Mouse (Mus musculus) CD4-positive, CD25-positive, alpha-beta regulatory T cell (primary cell): Measurements from ENCODE around the gene Btn2a2. TPM values are rescaled to one million over a fixed set of nuclear protein-coding genes. Genes with fewer than 3 reads are reported as not detected.

Source experiments
- polyA plus RNA-seq: library from polyadenylated mRNA; unstranded; fragments of 100-300 nt; shearing (Covaris generic); gene quantifications from one replicate; pipeline ENCODE4 v1.2.1, GENCODE M21; 2017

Gene Btn2a2
- not detected for polyA plus RNA-seq

DNA sequence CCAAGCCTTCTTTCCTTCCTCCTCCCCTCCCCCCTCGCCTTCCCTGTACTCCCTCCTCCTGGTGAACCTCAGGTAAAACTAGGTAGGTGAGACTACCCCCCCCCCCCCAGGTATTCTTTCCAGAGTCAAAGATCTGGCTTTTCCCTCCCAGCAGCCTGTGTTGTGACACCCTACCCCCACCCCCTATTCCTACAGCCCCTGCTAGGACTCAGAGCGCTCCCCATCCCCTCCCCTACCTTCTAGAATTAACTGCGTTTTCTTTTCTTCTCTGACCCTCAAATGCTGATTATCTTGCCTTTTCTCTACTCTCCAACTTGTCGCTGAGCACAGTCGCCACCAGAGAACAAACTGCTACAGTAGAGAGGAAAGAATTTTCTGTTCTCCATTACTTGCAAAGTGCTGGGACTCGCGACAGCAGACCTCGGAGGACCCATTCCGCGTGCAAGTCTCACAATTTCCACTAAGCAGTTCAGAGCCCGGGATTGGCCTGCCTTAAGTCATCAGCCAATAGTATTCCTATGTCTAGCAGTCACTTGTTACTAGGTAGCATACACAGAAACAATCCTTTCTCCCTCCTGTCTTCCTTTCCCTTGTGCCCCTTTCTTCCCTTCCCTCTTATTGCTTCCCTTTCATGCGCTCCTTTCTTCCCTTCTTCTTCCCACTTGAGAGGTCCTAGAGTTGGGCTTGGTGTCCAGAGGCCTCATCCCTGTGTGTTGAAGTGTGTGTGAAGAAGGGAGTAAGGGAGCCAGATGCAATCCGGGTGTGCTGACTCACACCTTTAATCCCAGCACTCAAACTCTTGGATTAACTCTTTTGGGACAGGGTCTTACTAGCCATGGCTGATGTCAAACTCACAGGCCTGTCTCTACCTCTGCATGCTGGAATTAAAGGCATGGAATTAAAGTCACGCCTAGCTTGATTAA is at the start of gene Btn2a2:
Gene Btn2a2 (minus strand): TSS at position 458 of the 923 bp plus-strand sequence.

DNA sequence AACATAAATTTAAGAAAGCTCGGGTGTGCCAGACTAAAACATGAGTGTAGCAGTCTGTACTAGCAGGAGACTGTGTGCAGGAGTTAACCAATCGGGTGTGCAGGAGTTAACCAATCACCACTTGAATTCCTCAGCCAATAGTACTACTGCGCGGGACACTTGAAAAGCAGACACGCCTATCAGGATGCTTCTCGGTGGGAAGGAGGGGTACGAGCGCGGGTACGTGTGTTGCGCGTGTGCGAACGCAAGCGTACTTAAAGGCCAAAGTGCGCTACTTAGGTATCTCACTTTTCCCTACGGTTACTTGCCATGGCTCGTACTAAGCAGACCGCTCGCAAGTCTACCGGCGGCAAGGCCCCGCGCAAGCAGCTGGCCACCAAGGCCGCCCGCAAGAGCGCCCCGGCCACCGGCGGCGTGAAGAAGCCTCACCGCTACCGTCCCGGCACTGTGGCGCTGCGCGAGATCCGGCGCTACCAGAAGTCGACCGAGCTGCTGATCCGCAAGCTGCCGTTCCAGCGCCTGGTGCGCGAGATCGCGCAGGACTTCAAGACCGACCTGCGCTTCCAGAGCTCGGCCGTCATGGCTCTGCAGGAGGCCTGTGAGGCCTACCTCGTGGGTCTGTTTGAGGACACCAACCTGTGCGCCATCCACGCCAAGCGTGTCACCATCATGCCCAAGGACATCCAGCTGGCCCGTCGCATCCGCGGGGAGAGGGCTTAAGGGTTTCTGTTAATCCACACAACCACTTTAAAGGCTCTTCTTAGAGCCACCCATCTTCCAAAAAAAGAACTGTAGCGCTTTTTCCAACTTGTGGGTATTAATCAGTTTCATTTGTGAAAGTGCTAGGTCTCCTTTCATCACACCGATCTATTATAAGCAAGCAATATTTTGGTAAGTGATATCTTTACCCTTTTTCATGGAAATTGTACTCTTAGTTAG is 46.7 kb upstream of the Btn2a2 start, which contains the start of gene Hist1h3g:
Gene Hist1h3g (plus strand): TSS at position 286 of the 939 bp plus-strand sequence.

DNA sequence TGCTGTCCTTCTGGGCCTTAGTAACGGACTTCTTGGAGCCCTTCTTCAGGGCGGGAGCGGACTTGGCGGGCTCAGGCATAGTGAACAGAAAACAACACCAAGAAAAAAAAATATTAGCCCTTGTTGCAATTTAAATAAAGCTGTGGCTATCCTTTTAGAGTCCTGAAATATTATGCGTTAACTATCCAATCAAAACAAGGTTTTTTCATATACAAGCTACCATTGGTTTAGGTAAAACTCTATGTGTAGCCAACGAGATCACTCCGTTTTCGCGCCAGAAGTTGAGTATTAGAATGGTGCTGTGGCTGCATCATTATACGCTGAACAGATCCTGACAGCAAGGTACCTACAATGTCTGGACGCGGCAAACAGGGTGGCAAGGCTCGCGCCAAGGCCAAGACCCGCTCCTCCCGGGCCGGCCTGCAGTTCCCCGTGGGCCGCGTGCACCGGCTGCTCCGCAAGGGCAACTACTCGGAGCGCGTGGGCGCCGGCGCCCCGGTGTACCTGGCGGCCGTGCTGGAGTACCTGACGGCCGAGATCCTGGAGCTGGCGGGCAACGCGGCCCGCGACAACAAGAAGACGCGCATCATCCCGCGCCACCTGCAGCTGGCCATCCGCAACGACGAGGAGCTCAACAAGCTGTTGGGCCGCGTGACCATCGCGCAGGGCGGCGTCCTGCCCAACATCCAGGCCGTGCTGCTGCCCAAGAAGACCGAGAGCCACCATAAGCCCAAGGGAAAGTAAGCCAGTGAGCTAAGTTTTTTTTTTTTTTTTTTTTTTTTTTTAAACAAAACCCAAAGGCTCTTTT is 45.1 kb upstream of the Btn2a2 start, which contains the start of gene Hist1h2af:
Gene Hist1h2af (plus strand): TSS at position 347 of the 808 bp plus-strand sequence.

DNA sequence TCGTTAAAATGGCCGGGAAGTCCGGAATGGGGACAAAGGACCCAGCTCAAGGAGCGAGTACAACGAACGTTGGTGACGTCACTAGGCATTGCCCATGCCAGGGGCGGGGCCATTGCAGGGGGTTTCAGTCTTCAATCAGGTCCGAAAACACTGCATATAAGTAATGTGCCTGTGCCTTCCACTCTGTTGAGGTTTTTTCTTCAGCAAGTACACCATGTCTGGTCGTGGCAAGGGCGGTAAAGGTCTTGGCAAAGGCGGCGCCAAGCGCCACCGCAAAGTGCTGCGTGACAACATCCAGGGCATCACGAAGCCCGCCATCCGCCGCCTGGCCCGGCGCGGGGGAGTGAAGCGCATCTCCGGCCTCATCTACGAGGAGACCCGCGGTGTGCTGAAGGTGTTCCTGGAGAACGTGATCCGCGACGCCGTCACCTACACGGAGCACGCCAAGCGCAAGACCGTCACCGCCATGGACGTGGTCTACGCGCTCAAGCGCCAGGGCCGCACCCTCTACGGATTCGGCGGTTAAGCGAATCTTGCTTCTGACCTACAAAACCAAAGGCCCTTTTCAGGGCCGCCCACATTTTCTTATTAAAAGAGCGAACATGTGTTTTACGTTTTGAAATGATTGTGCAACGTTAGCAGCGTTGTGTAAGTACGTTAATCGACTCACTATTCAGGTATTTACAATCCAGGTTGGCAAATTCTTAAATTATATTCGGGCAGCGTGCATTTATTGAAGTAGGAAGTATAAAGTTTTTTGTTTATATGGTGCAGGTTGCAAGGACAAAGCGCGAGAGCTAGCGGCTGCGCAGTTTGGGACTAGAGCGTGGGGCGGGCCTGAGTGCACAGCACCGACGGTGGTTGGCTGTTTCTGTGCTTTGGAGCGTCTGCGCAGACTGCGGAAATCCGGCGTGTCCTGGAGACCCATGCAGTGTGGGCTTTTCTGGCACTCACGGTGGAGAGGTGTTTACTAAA is 42.5 kb upstream of the Btn2a2 start, which contains the start of gene Hist1h4h:
Gene Hist1h4h (plus strand): TSS at position 150 of the 975 bp plus-strand sequence.

DNA sequence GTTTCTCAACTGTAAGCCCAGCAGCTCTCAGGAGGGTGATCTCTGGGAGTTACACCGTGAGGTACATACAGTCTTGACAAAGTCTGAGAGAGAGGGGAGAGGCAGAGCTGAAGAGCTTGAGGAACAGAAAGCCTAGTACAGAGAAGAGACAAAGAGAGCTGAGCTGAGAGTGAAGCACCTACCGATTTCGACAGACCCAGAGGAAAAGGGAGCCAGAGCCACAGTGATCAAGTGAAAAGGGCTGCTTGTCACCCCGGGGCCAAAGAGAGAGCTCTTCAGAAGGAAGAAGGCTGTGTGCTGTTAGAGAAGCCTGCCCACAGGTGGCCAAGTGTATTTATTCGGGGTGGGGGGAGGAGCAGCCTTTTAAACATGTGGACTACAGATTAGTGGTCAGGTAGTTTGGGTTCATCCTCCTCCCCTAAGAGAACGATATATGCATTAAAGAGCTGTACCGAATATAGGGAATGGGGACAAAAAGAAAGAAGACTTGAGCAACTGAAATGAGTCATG is 23.0 kb downstream of the Btn2a2 start, which contains the start of gene Btn1a1:
Gene Btn1a1 (minus strand): TSS at position 302 of the 510 bp plus-strand sequence.

Other genes starting within 250 kb of the Btn2a2 start
- gene Vmn1r223, start 241.7 kb downstream of the Btn2a2 start, polyA plus RNA-seq: not detected
- gene Zfp322a, start 119.6 kb downstream of the Btn2a2 start, polyA plus RNA-seq: 25.9 TPM
- 12.4 TPM for gene Abt1, start 65.0 kb downstream of the Btn2a2 start, polyA plus RNA-seq
- gene Btn1a1, start 23.0 kb downstream of the Btn2a2 start, polyA plus RNA-seq: 0.05 TPM
- 5.1 TPM for gene Hist1h4h, start 42.2 kb upstream of the Btn2a2 start, polyA plus RNA-seq
- not detected for gene Hist1h2af, start 45.0 kb upstream of the Btn2a2 start, polyA plus RNA-seq
- gene Hist1h3g, start 46.6 kb upstream of the Btn2a2 start, polyA plus RNA-seq: 0.53 TPM
- not detected for gene Hist1h2bh, start 54.5 kb upstream of the Btn2a2 start, polyA plus RNA-seq
- gene Hist1h3f, start 55.2 kb upstream of the Btn2a2 start, polyA plus RNA-seq: 0.37 TPM
- gene Hist1h4f, start 62.8 kb upstream of the Btn2a2 start, polyA plus RNA-seq: 0.66 TPM
- gene Hist1h1d, start 64.4 kb upstream of the Btn2a2 start, polyA plus RNA-seq: 0.60 TPM
- gene Hist1h3e, start 73.5 kb upstream of the Btn2a2 start, polyA plus RNA-seq: 2.0 TPM
- 4.5 TPM for gene Hist1h2ae, start 82.4 kb upstream of the Btn2a2 start, polyA plus RNA-seq
- 3.0 TPM for gene Hist1h2bg, start 82.5 kb upstream of the Btn2a2 start, polyA plus RNA-seq
- 0.68 TPM for gene Hist1h2bf, start 85.3 kb upstream of the Btn2a2 start, polyA plus RNA-seq
- not detected for gene Hist1h2ad, start 85.5 kb upstream of the Btn2a2 start, polyA plus RNA-seq
- gene Hist1h3d, start 86.9 kb upstream of the Btn2a2 start, polyA plus RNA-seq: 0.18 TPM
- gene Hist1h4d, start 92.7 kb upstream of the Btn2a2 start, polyA plus RNA-seq: 17.1 TPM
- 3.0 TPM for gene Hist1h2be, start 132.3 kb upstream of the Btn2a2 start, polyA plus RNA-seq
- gene Hist1h1e, start 133.7 kb upstream of the Btn2a2 start, polyA plus RNA-seq: 13.2 TPM
- gene Hist1h2ac, start 195.1 kb upstream of the Btn2a2 start, polyA plus RNA-seq: 0.59 TPM
- gene Hist1h2bc, start 195.3 kb upstream of the Btn2a2 start, polyA plus RNA-seq: 10.5 TPM
- not detected for gene Hist1h1t, start 207.0 kb upstream of the Btn2a2 start, polyA plus RNA-seq
- gene Hist1h4c, start 209.6 kb upstream of the Btn2a2 start, polyA plus RNA-seq: 5.3 TPM
- 0.74 TPM for gene Hfe, start 222.0 kb upstream of the Btn2a2 start, polyA plus RNA-seq
- 23.2 TPM for gene Hist1h1c, start 250.0 kb upstream of the Btn2a2 start, polyA plus RNA-seq